Mouse (Mus musculus) stomach, embryonic 16.5 days (tissue): ENCODE data around the gene Tmem205. TPM values are rescaled to one million over a fixed set of nuclear protein-coding genes. Genes with fewer than 3 reads are reported as not detected.

ENCODE experiments used
- polyA plus RNA-seq: library from polyadenylated mRNA; unstranded; fragments of >200 nt; fragmentation: Nextera tagmentation; extraction: Ambion mirVana; gene quantifications from 2 replicates; pipeline ENCODE4 v1.2.1, GENCODE M21; 2015

Tmem205 gene
- polyA plus RNA-seq, 1 experiment from 2014 or later, result 74.5 TPM

Other genes with a start within 250 kb of the Tmem205 start
- 62.2 and 69.3 TPM in 2 replicates for gene Ldlr, start 204.1 kb downstream of the Tmem205 start, polyA plus RNA-seq
- 83.7 and 87.5 TPM in 2 replicates for gene Spc24, start 167.3 kb downstream of the Tmem205 start, polyA plus RNA-seq
- gene Kank2, start 128.8 kb downstream of the Tmem205 start, polyA plus RNA-seq, result 11.2 and 11.6 TPM in 2 replicates
- 6.4 TPM in 2 replicates for gene Angptl8, start 92.0 kb downstream of the Tmem205 start, polyA plus RNA-seq
- 39.4 and 41.6 TPM in 2 replicates for gene Dock6, start 74.9 kb downstream of the Tmem205 start, polyA plus RNA-seq
- 106 and 130 TPM in 2 replicates for gene Rab3d, start 9.4 kb downstream of the Tmem205 start, polyA plus RNA-seq
- 3.4 and 4.6 TPM in 2 replicates for gene Ccdc159, start 85 bp downstream of the Tmem205 start, polyA plus RNA-seq
- gene Plppr2, start 9.5 kb upstream of the Tmem205 start, polyA plus RNA-seq, result 6.9 and 7.1 TPM in 2 replicates
- 5.6 and 6.0 TPM in 2 replicates for gene Swsap1, start 28.2 kb upstream of the Tmem205 start, polyA plus RNA-seq
- gene Epor, start 36.0 kb upstream of the Tmem205 start, polyA plus RNA-seq, result 10.4 and 11.8 TPM in 2 replicates
- 6.1 and 6.2 TPM in 2 replicates for gene Rgl3, start 61.9 kb upstream of the Tmem205 start, polyA plus RNA-seq
- 0.53 and 0.59 TPM in 2 replicates for gene Ccdc151, start 75.1 kb upstream of the Tmem205 start, polyA plus RNA-seq
- 102 TPM in 2 replicates for gene Prkcsh, start 75.2 kb upstream of the Tmem205 start, polyA plus RNA-seq
- 1.9 and 2.1 TPM in 2 replicates for gene Elavl3, start 124.5 kb upstream of the Tmem205 start, polyA plus RNA-seq
- not detected in 2 replicates for gene Gm49318, start 143.7 kb upstream of the Tmem205 start, polyA plus RNA-seq
- 11.2 and 11.7 TPM in 2 replicates for gene Zfp653, start 143.8 kb upstream of the Tmem205 start, polyA plus RNA-seq
- gene Ecsit, start 157.9 kb upstream of the Tmem205 start, polyA plus RNA-seq, result 43.5 and 43.9 TPM in 2 replicates
- gene Cnn1, start 171.7 kb upstream of the Tmem205 start, polyA plus RNA-seq, result 505 and 582 TPM in 2 replicates
- gene Elof1, start 189.6 kb upstream of the Tmem205 start, polyA plus RNA-seq, result 152 and 158 TPM in 2 replicates
- 42.2 and 45.3 TPM in 2 replicates for gene Acp5, start 208.2 kb upstream of the Tmem205 start, polyA plus RNA-seq
- 90.4 and 93.4 TPM in 2 replicates for gene Pigyl, start 229.3 kb upstream of the Tmem205 start, polyA plus RNA-seq